Mouse (Mus musculus): Measurements from ENCODE around the gene Nmral1. TPM values are rescaled to one million over a fixed set of nuclear protein-coding genes. Genes with fewer than 3 reads are reported as not detected.
"Not testable (repeated sequence)": the region's sequence is repeated elsewhere in the genome, so short reads cannot be mapped to it uniquely, and the experiment has no call there.

Gene Nmral1
- polyA plus RNA-seq (2016; fragmentation: Nextera tagmentation; extraction: Ambion mirVana): 218 and 228 TPM in 2 replicates

- Histone ChIP-seq H3K27ac (replicated peaks) (peak within 1 kb of the TSS; percentile 98), H3K4me1 (peaks cover 13% of the 10 kb centered on the region), H3K9me3 (no peaks in the 10 kb centered on the region), H3K27me3 (replicated peaks; ENCODE audit: low read depth, poor library complexity, severe bottlenecking) (no peaks in the 10 kb centered on the region), H3K4me3 (peak within 1 kb of the TSS; percentile 79), H3K36me3 (replicated peaks) (peaks cover 31% of the 10 kb centered on the region)
- 12% methylated on average over 33 of the region's 33 CpGs for WGBS
- peak; percentile 85 for DNase-seq (ENCODE audit: low spot score)
Measured at GRCm38 (mm10) chr16:4718753-4719518, at the start of gene Nmral1. Gene Nmral1 (minus strand): TSS chr16:4719356.

- H3K27me3 ChIP-seq (replicated peaks; ENCODE audit: low read depth, poor library complexity, severe bottlenecking): no peaks in the 10 kb centered on the region
- H3K27ac ChIP-seq (replicated peaks): no peak overlapping the region
- 96% methylated on average over 5 of the region's 5 CpGs for WGBS
Measured at GRCm38 (mm10) chr16:4768719-4769118, 49.6 kb upstream of the Nmral1 start.

GRCm38 (mm10) chr16:4767012-4767790 is 48.0 kb upstream of the Nmral1 start:
- H3K4me1 ChIP-seq: no peaks in the 10 kb centered on the region
- no peak overlapping the region for H3K27ac ChIP-seq (replicated peaks)
- no peaks in the 10 kb centered on the region for H3K9me3 ChIP-seq
- 88% methylated on average over 6 of the region's 6 CpGs for WGBS
- H3K36me3 ChIP-seq (replicated peaks): peaks cover 92% of the 10 kb centered on the region
- DNase-seq (ENCODE audit: low spot score): no peak
- H3K4me3 ChIP-seq: no peak overlapping the region
- no peaks in the 10 kb centered on the region for H3K27me3 ChIP-seq (replicated peaks; ENCODE audit: low read depth, poor library complexity, severe bottlenecking)

More at GRCm38 (mm10) chr16:4768719-4769118, 49.6 kb upstream of the Nmral1 start:
- Histone ChIP-seq H3K4me3 (no peak overlapping the region), H3K4me1 (no peaks in the 10 kb centered on the region), H3K36me3 (replicated peaks) (peaks cover 88% of the 10 kb centered on the region), H3K9me3 (no peaks in the 10 kb centered on the region)
- DNase-seq (ENCODE audit: low spot score): no peak

GRCm38 (mm10) chr16:4765852-4766251 is 46.7 kb upstream of the Nmral1 start:
- Histone ChIP-seq H3K4me1 (no peaks in the 10 kb centered on the region), H3K27me3 (replicated peaks; ENCODE audit: low read depth, poor library complexity, severe bottlenecking) (no peaks in the 10 kb centered on the region), H3K27ac (replicated peaks) (no peak overlapping the region), H3K36me3 (replicated peaks) (peaks cover 85% of the 10 kb centered on the region), H3K9me3 (no peaks in the 10 kb centered on the region), H3K4me3 (no peak overlapping the region)
- 88% methylated on average over 2 of the region's 2 CpGs for WGBS
- DNase-seq (ENCODE audit: low spot score): no peak

DNA sequence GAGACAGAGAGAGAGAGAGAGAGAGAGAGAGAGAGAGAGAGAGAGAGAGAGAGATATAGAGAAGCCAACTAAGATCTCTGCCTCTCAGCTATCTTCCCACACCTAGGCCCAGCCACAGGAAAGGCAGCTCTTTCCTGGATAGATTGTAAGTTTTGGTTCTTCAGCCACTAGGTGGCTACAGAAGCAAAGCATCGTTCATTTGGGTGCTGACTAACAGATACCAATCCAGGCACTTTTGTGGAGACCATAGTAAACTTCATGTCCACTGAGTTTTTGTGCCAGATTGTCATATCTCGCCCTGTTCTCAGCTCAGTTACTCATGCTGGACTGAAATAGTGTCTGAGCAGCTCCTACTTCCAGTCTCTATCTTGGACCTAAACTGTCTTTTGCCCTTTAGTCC is 44.1 kb upstream of the Nmral1 start:
- H3K4me3 ChIP-seq: no peak overlapping the region
- no peaks in the 10 kb centered on the region for H3K27me3 ChIP-seq (replicated peaks; ENCODE audit: low read depth, poor library complexity, severe bottlenecking)
- H3K36me3 ChIP-seq (replicated peaks): peaks cover 59% of the 10 kb centered on the region
- H3K9me3 ChIP-seq: no peaks in the 10 kb centered on the region
- no peak for DNase-seq (ENCODE audit: low spot score)
- H3K4me1 ChIP-seq: no peaks in the 10 kb centered on the region
- H3K27ac ChIP-seq (replicated peaks): no peak overlapping the region
- 47% methylated on average over 2 of the region's 2 CpGs for WGBS

DNA sequence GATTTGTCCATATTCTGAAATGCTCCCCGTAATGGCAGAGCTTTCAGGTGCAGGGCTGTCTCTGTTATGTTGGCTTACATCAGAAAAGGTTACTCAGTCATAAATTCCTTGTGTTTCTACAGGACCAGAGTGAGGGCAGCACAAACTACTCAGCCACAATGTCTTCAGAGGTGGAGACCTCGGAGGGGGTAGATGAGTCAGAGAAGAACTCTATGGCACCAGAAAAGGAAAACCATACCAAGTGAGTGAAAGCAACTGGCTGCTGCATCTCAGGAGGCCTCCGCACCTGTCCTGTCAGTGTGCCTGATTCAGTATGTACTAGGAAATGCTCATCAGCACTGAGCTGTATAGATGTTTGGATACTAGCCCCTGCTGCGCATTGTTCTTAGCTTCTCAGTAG is 43.3 kb upstream of the Nmral1 start:
- H3K27ac ChIP-seq (replicated peaks): no peak overlapping the region
- 95% methylated on average over 4 of the region's 4 CpGs for WGBS
- no peak for DNase-seq (ENCODE audit: low spot score)
- H3K4me3 ChIP-seq: no peak overlapping the region
- peaks cover 51% of the 10 kb centered on the region for H3K36me3 ChIP-seq (replicated peaks)
- H3K4me1 ChIP-seq: 0 out of 2 replicates have a peak, but pooled peaks cover 1% of the 10 kb centered on the region
- H3K27me3 ChIP-seq (replicated peaks; ENCODE audit: low read depth, poor library complexity, severe bottlenecking): no peaks in the 10 kb centered on the region
- no peaks in the 10 kb centered on the region for H3K9me3 ChIP-seq

DNA sequence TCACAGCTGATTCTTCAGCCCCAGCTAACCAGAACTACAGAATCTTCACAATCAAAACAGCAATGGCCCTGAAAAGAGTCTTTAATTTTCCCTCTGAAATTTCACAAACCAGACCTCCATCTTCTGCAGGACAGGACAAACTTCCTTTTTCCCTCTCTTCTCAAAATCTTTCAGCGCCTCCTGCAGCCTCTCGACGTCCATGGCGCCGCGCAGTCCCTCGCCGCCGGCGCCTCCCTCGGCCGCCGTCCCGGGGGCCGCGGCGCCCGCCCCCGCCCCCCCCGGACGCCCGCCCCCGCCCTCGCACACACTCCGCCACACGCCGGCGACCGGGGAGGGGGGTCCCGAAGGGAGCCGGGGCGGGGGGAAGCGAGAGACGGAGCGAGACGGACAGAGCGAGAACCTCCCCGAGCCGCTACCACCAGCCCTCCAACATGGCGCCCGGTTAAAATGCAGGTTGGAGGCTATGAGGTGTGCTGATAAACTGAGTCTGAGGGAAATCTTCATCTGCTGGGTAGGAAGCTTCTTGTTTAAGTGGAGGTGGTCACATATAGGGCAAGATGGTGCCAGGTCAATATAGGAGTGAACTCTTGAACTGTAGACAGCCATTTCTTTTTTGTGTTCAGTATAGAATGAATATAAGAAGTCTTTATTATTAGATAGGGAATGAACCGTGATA is 37.6 kb upstream of the Nmral1 start:
- WGBS: 4% methylated on average over 42 of the region's 42 CpGs
- H3K27me3 ChIP-seq (replicated peaks; ENCODE audit: low read depth, poor library complexity, severe bottlenecking); H3K36me3 ChIP-seq (replicated peaks); H3K4me1 ChIP-seq; H3K9me3 ChIP-seq: not testable (repeated sequence)
- Histone ChIP-seq H3K27ac (replicated peaks) (peak overlapping the region; percentile 84), H3K4me3 (peak overlapping the region; percentile 55)
- peak; percentile 33 for DNase-seq (ENCODE audit: low spot score)

DNA sequence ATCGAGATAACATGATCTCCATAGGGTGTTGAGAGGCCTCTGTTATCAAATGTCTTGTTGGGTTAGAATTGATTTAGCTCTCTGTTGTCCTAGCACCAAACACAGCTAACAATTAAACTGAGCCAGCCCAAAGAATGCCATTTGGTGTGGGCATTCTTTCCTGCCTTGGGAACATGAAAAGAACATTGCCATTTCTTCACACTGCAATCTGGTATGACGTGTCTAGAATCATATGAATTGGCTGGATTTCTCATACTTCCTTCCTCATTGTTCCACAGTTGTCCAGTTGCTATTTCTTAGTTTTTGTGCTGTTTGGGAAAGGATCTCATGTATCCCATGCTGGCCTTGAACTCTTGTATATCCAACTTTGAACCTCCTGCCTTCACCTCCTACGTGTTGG is 34.9 kb upstream of the Nmral1 start:
- 94% methylated on average over 3 of the region's 3 CpGs for WGBS
- Histone ChIP-seq H3K27me3 (replicated peaks; ENCODE audit: low read depth, poor library complexity, severe bottlenecking) (no peaks in the 10 kb centered on the region), H3K27ac (replicated peaks) (no peak overlapping the region), H3K36me3 (replicated peaks) (peaks cover 15% of the 10 kb centered on the region), H3K4me3 (no peak overlapping the region), H3K4me1 (0 out of 2 replicates have a peak, but pooled peaks cover 6% of the 10 kb centered on the region), H3K9me3 (peaks cover 5% of the 10 kb centered on the region; the same call in 1 of the 2 replicates)
- no peak for DNase-seq (ENCODE audit: low spot score)

DNA sequence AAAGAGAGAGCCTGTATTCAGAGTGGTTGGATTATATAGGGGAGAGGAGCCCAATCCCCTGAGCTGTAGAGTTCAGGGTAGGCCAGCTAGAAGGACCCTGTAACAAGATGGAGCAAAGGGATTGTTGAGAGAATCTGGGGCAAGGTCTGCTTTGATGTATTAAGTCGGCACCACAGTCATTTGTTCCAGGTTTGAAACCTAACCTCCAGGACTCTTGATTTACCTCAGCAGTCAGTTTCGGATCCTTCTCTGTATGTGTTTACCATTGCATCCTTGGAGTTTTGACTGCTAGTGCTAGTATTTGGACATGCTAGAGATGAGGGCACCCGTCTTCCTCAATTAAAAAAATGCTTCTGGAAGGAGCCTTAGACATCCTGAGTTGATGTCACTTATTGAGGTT is 33.0 kb upstream of the Nmral1 start:
- no peak overlapping the region for H3K27ac ChIP-seq (replicated peaks)
- 0 out of 2 replicates have a peak, but pooled peaks cover 2% of the 10 kb centered on the region for H3K4me1 ChIP-seq
- 91% methylated on average over 3 of the region's 3 CpGs for WGBS

DNA sequence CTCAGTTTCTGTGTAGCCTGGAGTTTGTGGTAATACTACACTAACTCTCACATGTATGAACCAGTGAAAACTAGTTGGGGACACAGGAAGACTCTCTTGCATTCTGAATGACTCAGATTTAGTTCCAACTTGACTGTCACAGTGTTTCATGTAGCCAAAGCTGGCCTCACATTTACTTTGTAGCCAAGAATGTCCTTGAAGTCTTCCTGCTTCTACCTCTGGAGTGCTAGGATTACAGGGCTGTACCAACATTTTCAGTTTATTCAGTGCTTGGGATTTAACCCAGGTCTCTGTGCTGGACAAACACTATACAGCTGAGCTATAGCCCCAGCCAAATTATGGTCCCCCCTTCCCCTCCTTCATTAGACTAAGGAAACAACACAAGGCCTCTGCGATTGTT is 23.0 kb upstream of the Nmral1 start:
- no peak for DNase-seq (ENCODE audit: low spot score)
- H3K27me3 ChIP-seq (replicated peaks; ENCODE audit: low read depth, poor library complexity, severe bottlenecking): no peaks in the 10 kb centered on the region
- peaks cover 6% of the 10 kb centered on the region for H3K9me3 ChIP-seq
- WGBS: 93% methylated on average over 1 of the region's 1 CpGs
- H3K4me1 ChIP-seq: no peaks in the 10 kb centered on the region
- H3K36me3 ChIP-seq (replicated peaks): peaks cover 31% of the 10 kb centered on the region
- no peak overlapping the region for H3K4me3 ChIP-seq
- no peak overlapping the region for H3K27ac ChIP-seq (replicated peaks)

More for the DNA sequence above, 33.0 kb upstream of the Nmral1 start:
- Histone ChIP-seq H3K36me3 (replicated peaks) (peaks cover 15% of the 10 kb centered on the region), H3K9me3 (peaks cover 5% of the 10 kb centered on the region; the same call in 1 of the 2 replicates), H3K4me3 (no peak overlapping the region), H3K27me3 (replicated peaks; ENCODE audit: low read depth, poor library complexity, severe bottlenecking) (no peaks in the 10 kb centered on the region)
- no peak for DNase-seq (ENCODE audit: low spot score)

DNA sequence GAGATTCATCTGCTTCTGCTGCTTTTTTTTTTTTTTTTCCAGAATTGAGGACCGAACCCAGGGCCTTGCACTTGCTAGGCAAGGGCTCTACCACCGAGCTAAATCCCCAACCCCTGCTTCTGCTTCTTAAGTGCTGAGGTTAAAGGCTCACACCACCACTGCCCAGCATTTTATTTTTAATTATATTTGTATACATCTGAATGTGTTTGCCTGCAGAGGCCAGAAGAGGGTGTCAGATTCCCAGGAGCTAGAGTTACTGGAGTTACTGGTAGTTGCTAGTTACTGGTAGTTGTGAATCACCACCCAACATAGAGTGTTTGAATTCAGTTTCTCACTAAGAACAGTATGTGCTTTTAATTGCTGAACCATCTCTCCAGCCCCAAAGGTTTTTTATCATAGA is 20.8 kb upstream of the Nmral1 start:
- no peak for DNase-seq (ENCODE audit: low spot score)
- Histone ChIP-seq H3K36me3 (replicated peaks) (peaks cover 38% of the 10 kb centered on the region), H3K9me3 (peaks cover 6% of the 10 kb centered on the region), H3K27me3 (replicated peaks; ENCODE audit: low read depth, poor library complexity, severe bottlenecking) (no peaks in the 10 kb centered on the region), H3K4me1 (no peaks in the 10 kb centered on the region), H3K27ac (replicated peaks) (no peak overlapping the region), H3K4me3 (no peak overlapping the region)
- 93% methylated on average over 2 of the region's 2 CpGs for WGBS

DNA sequence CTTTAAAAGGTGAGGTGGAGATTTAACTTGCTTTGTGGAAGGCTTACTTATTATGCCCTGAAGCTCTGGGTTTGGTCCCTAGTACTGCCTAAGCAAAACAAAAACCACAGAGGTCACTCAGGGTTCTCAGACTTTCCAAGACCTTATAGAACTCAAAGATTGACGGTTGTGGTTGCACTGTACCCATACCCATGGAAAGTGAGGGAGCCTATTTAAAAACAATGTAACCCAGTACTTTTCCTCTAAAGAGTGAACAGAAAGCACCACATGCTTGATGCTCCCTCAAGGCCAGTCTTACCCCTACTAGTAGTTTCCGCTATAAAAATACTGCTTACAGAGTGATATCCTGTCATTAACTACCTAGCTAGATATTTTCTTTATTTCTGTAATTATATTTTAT is 17.1 kb upstream of the Nmral1 start:
- Histone ChIP-seq H3K36me3 (replicated peaks) (peaks cover 24% of the 10 kb centered on the region; the same call in 1 of the 2 replicates), H3K9me3 (no peaks in the 10 kb centered on the region), H3K4me1 (no peaks in the 10 kb centered on the region), H3K27ac (replicated peaks) (no peak overlapping the region), H3K27me3 (replicated peaks; ENCODE audit: low read depth, poor library complexity, severe bottlenecking) (no peaks in the 10 kb centered on the region), H3K4me3 (no peak overlapping the region)
- WGBS: 85% methylated on average over 2 of the region's 2 CpGs
- DNase-seq (ENCODE audit: low spot score): no peak
